Mouse (Mus musculus): ENCODE results near the gene Rbbp6.

GRCm38 (mm10) chr7:123035314-123035713, 69.8 kb downstream of the Rbbp6 start:
- TF ChIP-seq CTCF (IDR thresholded peaks at IDR 0.05; ENCODE audit: borderline replicate concordance, insufficient read depth, low read depth, low read length) (no peak), POLR2A (IDR thresholded peaks at IDR 0.05; ENCODE audit: borderline replicate concordance, insufficient read depth, low read length) (no peak)

All from cerebellum, adult 2 months (tissue).